Mouse (Mus musculus) brain, embryonic 14.5 days (tissue): ENCODE results near the gene Ankrd39.

Experiments
- CTCF ChIP-seq: fragments of 200-500 bp; IDR thresholded peaks from 2 replicates; pipeline ENCODE4 v1.5.1; 2012; ENCODE audit warnings: inconsistent platforms, mild to moderate bottlenecking, moderate library complexity, borderline replicate concordance; ENCODE audit not compliant: insufficient read depth, insufficient read length; ENCODE audit errors: extremely low read depth
- POLR2A ChIP-seq: fragments of 200-500 bp; IDR thresholded peaks from 2 replicates; pipeline ENCODE4 v1.6.1; 2012; ENCODE audit warnings: mild to moderate bottlenecking, inconsistent platforms, borderline replicate concordance; ENCODE audit not compliant: poor library complexity, insufficient read depth, insufficient read length, severe bottlenecking; ENCODE audit errors: extremely low read depth

DNA sequence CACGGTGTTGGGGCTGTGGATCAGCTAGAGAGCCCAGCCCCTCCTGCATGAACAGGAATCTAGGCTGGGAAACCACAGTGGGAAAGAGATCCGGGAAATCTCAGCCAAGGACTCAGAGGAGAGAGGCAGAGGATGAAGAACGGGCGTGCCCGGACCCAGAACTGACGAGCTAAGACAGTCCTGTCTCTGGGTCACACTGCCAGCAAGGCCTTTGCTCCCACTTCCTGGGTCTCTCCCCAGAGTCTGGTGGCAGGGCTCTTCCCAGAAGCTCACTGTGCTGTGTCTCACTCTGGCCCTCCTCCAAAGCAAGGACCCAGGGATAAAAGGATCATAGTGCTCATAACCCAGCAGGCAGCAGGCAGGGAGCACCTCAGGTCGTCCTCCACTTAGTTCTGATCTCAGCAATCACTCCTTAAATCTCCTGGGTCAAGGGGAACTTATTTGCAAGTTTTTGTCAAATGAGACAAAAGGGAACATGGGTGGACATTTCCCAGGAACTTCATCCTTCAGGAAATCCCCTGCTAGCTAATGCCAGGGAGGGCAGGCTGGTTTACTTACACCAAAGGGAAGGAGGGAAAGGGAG lies 22.5 kb upstream of the Ankrd39 start:
- TF ChIP-seq CTCF (no peak), POLR2A (no peak)
